Mouse (Mus musculus): ENCODE measurements around the gene Ccdc84. TPM values are rescaled to one million over a fixed set of nuclear protein-coding genes. Genes with fewer than 3 reads are reported as not detected.
"Not testable (repeated sequence)": the region's sequence is repeated elsewhere in the genome, so short reads cannot be mapped to it uniquely, and the experiment has no call there.

Gene Ccdc84
- total RNA-seq, 2 experiments from 2014 or later = 21.6 to 23.4 TPM

GRCm38 (mm10) chr9:44410647-44411336 lies 7.6 kb downstream of the Ccdc84 start:
- no peak for DNase-seq

GRCm38 (mm10) chr9:44408693-44409092 lies 9.7 kb downstream of the Ccdc84 start:
- intact Hi-C loops (cut with DNase I); DNase-seq: not testable (repeated sequence)

More at GRCm38 (mm10) chr9:44410647-44411336, 7.6 kb downstream of the Ccdc84 start:
- intact Hi-C loops (cut with DNase I) = no loop called here

GRCm38 (mm10) chr9:44407752-44408097 lies 10.6 kb downstream of the Ccdc84 start:
- intact Hi-C loops (cut with DNase I) = no loop called here

GRCm38 (mm10) chr9:44406906-44407751 lies 11.2 kb downstream of the Ccdc84 start, which contains the start of the genes Rps25 and Trappc4:
Gene Rps25, plus strand, starts transcription at chr9:44407139.
Gene Trappc4, minus strand, starts transcription at chr9:44407600.
- intact Hi-C loops (cut with DNase I) = no loop called here

More at GRCm38 (mm10) chr9:44407752-44408097, 10.6 kb downstream of the Ccdc84 start:
- DNase-seq = no peak

GRCm38 (mm10) chr9:44405011-44405410 lies 13.4 kb downstream of the Ccdc84 start:
- intact Hi-C loops (cut with DNase I) = no loop called here
- no peak for DNase-seq

More at GRCm38 (mm10) chr9:44406906-44407751, 11.2 kb downstream of the Ccdc84 start, which contains the start of the genes Rps25 and Trappc4:
- DNase-seq = peak; percentile 94

GRCm38 (mm10) chr9:44401081-44401480 lies 17.3 kb downstream of the Ccdc84 start:
- DNase-seq = no peak
- intact Hi-C loops (cut with DNase I) = no loop called here

- DNase-seq = peak; percentile 44
- intact Hi-C loops (cut with DNase I) = loop anchor here (10.0 kb wide), 1 partner anchor 275 kb away; no protein-coding TSS in a partner anchor
These were observed 18.6 kb downstream of the Ccdc84 start for GRCm38 (mm10) chr9:44399795-44400114.

- intact Hi-C loops (cut with DNase I) = loop anchor here (10.0 kb wide), 1 partner anchor 274 kb away; no protein-coding TSS in a partner anchor
- DNase-seq = no peak
These were observed 19.1 kb downstream of the Ccdc84 start for GRCm38 (mm10) chr9:44399114-44399794.

- intact Hi-C loops (cut with DNase I) = loop anchor here (10.0 kb wide), 1 partner anchor 274 kb away; no protein-coding TSS in a partner anchor
- DNase-seq = no peak
These were observed 19.8 kb downstream of the Ccdc84 start for GRCm38 (mm10) chr9:44398551-44398950.

GRCm38 (mm10) chr9:44398087-44398486 lies 20.3 kb downstream of the Ccdc84 start:
- intact Hi-C loops (cut with DNase I) = loop anchor here (10.0 kb wide), 1 partner anchor 273 kb away; no protein-coding TSS in a partner anchor
- no peak for DNase-seq

GRCm38 (mm10) chr9:44396684-44397411 lies 21.5 kb downstream of the Ccdc84 start, which contains the start of gene Slc37a4:
Gene Slc37a4, plus strand, starts transcription at chr9:44396852.
- DNase-seq = peak; percentile 94
- intact Hi-C loops (cut with DNase I) = loop anchor here (10.0 kb wide), 1 partner anchor 272 kb away; no protein-coding TSS in a partner anchor

- intact Hi-C loops (cut with DNase I) = loop anchor here (10.0 kb wide), 1 partner anchor 267 kb away; no protein-coding TSS in a partner anchor
- peak; percentile 77 for DNase-seq
These were observed 26.9 kb downstream of the Ccdc84 start for GRCm38 (mm10) chr9:44391466-44391865.

- intact Hi-C loops (cut with DNase I) = no loop called here
- peak; percentile 47 for DNase-seq
These were observed 29.1 kb downstream of the Ccdc84 start for GRCm38 (mm10) chr9:44389273-44389672.

GRCm38 (mm10) chr9:44387221-44387620 lies 31.1 kb downstream of the Ccdc84 start:
- intact Hi-C loops (cut with DNase I) = no loop called here
- no peak for DNase-seq

GRCm38 (mm10) chr9:44384596-44384995 lies 33.8 kb downstream of the Ccdc84 start:
- intact Hi-C loops (cut with DNase I) = no loop called here
- no peak for DNase-seq

GRCm38 (mm10) chr9:44379862-44380261 lies 38.5 kb downstream of the Ccdc84 start:
- peak; percentile 41 for DNase-seq
- intact Hi-C loops (cut with DNase I) = no loop called here

- DNase-seq = peak; percentile 99
- intact Hi-C loops (cut with DNase I) = no loop called here
These were observed 39.1 kb downstream of the Ccdc84 start, which contains the start of gene Hyou1 for GRCm38 (mm10) chr9:44379054-44379834. Gene Hyou1, plus strand, starts transcription at chr9:44379490.

- intact Hi-C loops (cut with DNase I) = no loop called here
- no peak for DNase-seq
These were observed 40.1 kb downstream of the Ccdc84 start for GRCm38 (mm10) chr9:44378153-44378730.

GRCm38 (mm10) chr9:44377335-44377734 lies 41.0 kb downstream of the Ccdc84 start:
- DNase-seq; intact Hi-C loops (cut with DNase I): not testable (repeated sequence)
